Mouse (Mus musculus): ENCODE measurements at regions not wholly inside any gene's neighbourhood (a gene's known extent, or its start where the extent isn't known, plus 50 kb on each side); places are given as distances from the start of the nearest gene placed in this dataset.

DNA sequence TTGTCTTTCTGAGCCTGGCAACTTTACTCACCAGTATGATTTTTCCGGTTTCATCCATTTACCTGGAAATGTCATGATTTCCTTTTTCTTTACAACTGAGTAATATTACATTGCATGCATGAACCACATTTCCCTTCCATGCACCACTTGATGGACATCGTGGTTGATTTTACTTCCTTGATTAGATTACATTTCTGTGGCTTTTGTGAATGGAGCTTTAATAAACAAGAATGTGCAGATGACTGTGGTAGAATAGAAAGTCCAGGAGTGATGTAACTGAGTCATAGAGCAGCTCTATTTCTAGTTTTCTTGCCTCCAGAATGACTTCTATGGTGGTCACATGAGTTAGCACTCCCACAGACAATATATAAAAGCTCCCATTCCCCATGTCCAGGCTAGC lies 75.2 kb downstream of the Chst2 start:
- Histone ChIP-seq H3K4me2 (replicated peaks) (no peak overlapping the region), H3K9me3 (replicated peaks) (no peaks in the 10 kb centered on the region), H3K4me1 (no peaks in the 10 kb centered on the region), H3K9ac (no peak overlapping the region), H3K36me3 (no peaks in the 10 kb centered on the region), H3K4me3 (replicated peaks) (no peak overlapping the region), H3K27ac (replicated peaks) (no peak overlapping the region), H3K27me3 (no peaks in the 10 kb centered on the region)
- 60% methylated on average over 2 of the region's 2 CpGs for WGBS
- ATAC-seq (ENCODE audit: insufficient number of reproducible peaks, low FRiP score, low TSS enrichment, low read depth): no peak

DNA sequence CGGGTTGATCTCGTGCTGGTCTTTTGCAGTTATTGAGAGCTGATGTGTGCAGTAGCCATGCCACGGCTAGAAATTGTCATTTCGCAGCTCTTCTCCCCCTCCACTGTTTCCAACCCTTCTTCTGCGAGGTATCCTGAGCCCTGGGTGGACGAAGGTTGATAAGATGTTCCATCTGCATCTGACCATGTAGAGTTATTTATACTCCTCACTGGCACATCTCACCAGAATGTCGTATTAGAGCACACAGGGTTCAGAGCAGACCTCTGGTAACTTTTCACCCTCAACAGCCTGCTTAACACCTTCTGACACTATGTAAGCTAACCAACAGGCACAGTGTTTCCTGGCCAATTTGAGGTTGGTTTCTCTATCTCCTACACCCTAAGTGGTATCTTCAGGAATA lies 76.4 kb downstream of the Chst2 start:
- no peaks in the 10 kb centered on the region for H3K9me3 ChIP-seq (replicated peaks)
- ATAC-seq (ENCODE audit: insufficient number of reproducible peaks, low FRiP score, low TSS enrichment, low read depth): no peak
- 84% methylated on average over 7 of the region's 7 CpGs for WGBS
- no peaks in the 10 kb centered on the region for H3K4me1 ChIP-seq
- no peaks in the 10 kb centered on the region for H3K27me3 ChIP-seq
- no peak overlapping the region for H3K9ac ChIP-seq
- no peak overlapping the region for H3K27ac ChIP-seq (replicated peaks)
- H3K4me2 ChIP-seq (replicated peaks): no peak overlapping the region
- H3K4me3 ChIP-seq (replicated peaks): no peak overlapping the region
- no peaks in the 10 kb centered on the region for H3K36me3 ChIP-seq

DNA sequence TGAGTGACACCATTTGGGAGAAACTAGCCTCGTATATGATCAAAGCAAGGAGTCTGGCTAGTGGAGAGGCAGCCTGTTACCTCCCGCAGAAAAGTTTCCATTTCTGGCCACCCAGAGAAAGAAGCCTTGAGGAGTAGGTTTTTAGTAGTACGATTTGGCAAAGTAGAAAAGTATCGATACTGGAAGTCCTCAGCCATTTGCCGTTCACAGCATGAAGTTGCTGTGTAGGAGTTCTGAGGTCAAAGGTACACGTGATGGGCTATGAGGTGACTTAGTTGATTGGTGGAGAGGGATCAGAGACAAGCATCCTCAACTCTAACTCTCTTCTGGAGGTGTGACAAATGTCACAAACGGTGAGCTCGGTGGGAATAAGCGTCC lies 77.5 kb downstream of the Chst2 start:
- Histone ChIP-seq H3K27ac (replicated peaks) (no peak overlapping the region), H3K4me3 (replicated peaks) (no peak overlapping the region), H3K36me3 (no peaks in the 10 kb centered on the region), H3K27me3 (no peaks in the 10 kb centered on the region), H3K9ac (no peak overlapping the region), H3K4me1 (no peaks in the 10 kb centered on the region), H3K4me2 (replicated peaks) (no peak overlapping the region), H3K9me3 (replicated peaks) (no peaks in the 10 kb centered on the region)
- no peak for ATAC-seq (ENCODE audit: insufficient number of reproducible peaks, low FRiP score, low TSS enrichment, low read depth)
- WGBS: 84% methylated on average over 9 of the region's 9 CpGs

GRCm38 (mm10) chr9:95328261-95329052 lies 78.1 kb downstream of the Chst2 start:
- H3K4me2 ChIP-seq (replicated peaks): no peak overlapping the region
- no peak overlapping the region for H3K27ac ChIP-seq (replicated peaks)
- H3K9ac ChIP-seq: no peak overlapping the region
- no peaks in the 10 kb centered on the region for H3K9me3 ChIP-seq (replicated peaks)
- H3K4me1 ChIP-seq: peaks cover 4% of the 10 kb centered on the region; the same call in 1 of the 2 replicates
- WGBS: 83% methylated on average over 12 of the region's 15 CpGs
- H3K36me3 ChIP-seq: no peaks in the 10 kb centered on the region
- H3K27me3 ChIP-seq: no peaks in the 10 kb centered on the region
- ATAC-seq (ENCODE audit: insufficient number of reproducible peaks, low FRiP score, low TSS enrichment, low read depth): no peak
- no peak overlapping the region for H3K4me3 ChIP-seq (replicated peaks)

- Histone ChIP-seq H3K27me3 (no peaks in the 10 kb centered on the region), H3K4me3 (replicated peaks) (no peak overlapping the region), H3K27ac (replicated peaks) (no peak overlapping the region), H3K4me2 (replicated peaks) (no peak overlapping the region), H3K36me3 (no peaks in the 10 kb centered on the region), H3K4me1 (peaks cover 10% of the 10 kb centered on the region), H3K9me3 (replicated peaks) (no peaks in the 10 kb centered on the region), H3K9ac (no peak overlapping the region)
- ATAC-seq (ENCODE audit: insufficient number of reproducible peaks, low FRiP score, low TSS enrichment, low read depth): no peak
- WGBS: 63% methylated on average over 3 of the region's 3 CpGs
Observed at GRCm38 (mm10) chr9:95327771-95328170, 78.8 kb downstream of the Chst2 start.

DNA sequence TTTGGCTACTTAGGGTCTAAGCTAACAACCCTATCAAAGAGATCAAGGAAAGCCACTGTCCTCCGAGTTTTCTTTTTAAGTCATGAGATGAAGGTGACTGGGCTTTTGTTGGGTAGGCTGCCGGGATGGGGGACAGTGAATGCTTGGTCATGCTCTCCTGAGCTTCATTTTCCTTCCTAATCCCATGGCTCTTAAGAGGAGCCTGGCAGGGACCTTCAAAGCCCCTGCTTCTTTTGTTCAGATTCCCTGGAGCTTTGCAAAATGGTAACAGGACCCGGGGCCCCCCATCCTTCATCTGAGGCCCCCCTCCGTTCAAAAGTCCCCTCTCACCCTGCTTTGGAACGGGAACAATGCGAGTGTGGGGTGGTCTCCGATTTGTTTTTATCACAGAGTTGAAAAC lies 82.9 kb downstream of the Chst2 start:
- H3K9me3 ChIP-seq (replicated peaks): no peaks in the 10 kb centered on the region
- H3K27ac ChIP-seq (replicated peaks): no peak overlapping the region
- H3K27me3 ChIP-seq: no peaks in the 10 kb centered on the region
- no peak for ATAC-seq (ENCODE audit: insufficient number of reproducible peaks, low FRiP score, low TSS enrichment, low read depth)
- WGBS: 19% methylated on average over 7 of the region's 7 CpGs
- H3K9ac ChIP-seq: no peak overlapping the region
- peaks cover 21% of the 10 kb centered on the region for H3K4me1 ChIP-seq
- no peak overlapping the region for H3K4me3 ChIP-seq (replicated peaks)
- no peak overlapping the region for H3K4me2 ChIP-seq (replicated peaks)
- H3K36me3 ChIP-seq: no peaks in the 10 kb centered on the region

DNA sequence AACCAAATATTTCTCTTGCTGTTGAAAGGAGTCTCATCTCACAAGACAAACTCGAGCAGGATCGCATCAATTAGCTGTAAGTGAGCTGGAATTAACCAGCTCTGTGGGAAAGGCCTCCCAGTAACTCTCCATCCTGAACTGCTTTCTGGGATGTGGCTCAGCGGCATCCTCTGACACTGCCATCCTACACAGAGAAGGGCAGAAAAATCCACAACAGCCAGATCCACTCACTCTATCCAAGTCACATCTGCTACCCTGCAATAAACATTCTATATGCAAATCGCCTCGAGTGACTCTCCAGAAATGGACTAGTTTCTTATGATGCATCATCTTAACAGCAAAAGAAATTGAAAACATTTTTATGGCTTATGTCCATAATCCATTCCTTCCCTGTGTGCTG lies 83.6 kb downstream of the Chst2 start:
- H3K4me3 ChIP-seq (replicated peaks): no peak overlapping the region
- H3K4me2 ChIP-seq (replicated peaks): no peak overlapping the region
- no peaks in the 10 kb centered on the region for H3K36me3 ChIP-seq
- no peaks in the 10 kb centered on the region for H3K9me3 ChIP-seq (replicated peaks)
- ATAC-seq (ENCODE audit: insufficient number of reproducible peaks, low FRiP score, low TSS enrichment, low read depth): peak; percentile 84
- peaks cover 21% of the 10 kb centered on the region for H3K4me1 ChIP-seq
- no peak overlapping the region for H3K9ac ChIP-seq
- WGBS: 26% methylated on average over 5 of the region's 5 CpGs
- no peaks in the 10 kb centered on the region for H3K27me3 ChIP-seq
- H3K27ac ChIP-seq (replicated peaks): peak overlapping the region; percentile 69

DNA sequence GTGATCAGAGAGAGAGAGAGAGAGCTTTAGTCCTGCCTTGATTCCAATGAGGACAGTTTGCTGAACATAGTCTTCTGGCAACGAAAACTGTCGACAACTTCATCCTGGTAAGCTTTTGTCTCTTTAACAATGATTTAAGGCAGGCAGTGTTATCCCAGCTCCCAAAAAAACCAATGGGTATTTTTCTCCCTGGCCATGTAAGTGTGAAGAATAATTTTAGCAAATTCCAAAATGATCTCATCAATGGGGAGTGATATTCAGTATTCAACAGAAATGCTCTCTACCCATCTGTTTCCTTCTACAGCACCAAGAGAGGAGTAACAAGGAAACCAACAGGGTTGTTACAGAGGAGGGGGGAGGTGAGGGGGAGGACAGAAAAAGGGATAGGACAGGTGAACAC lies 84.5 kb downstream of the Chst2 start:
- no peak overlapping the region for H3K4me2 ChIP-seq (replicated peaks)
- no peak overlapping the region for H3K9ac ChIP-seq
- WGBS: 78% methylated on average over 2 of the region's 2 CpGs
- H3K4me1 ChIP-seq: peaks cover 21% of the 10 kb centered on the region
- no peaks in the 10 kb centered on the region for H3K9me3 ChIP-seq (replicated peaks)
- H3K27ac ChIP-seq (replicated peaks): peak overlapping the region; percentile 69
- no peaks in the 10 kb centered on the region for H3K36me3 ChIP-seq
- no peak for ATAC-seq (ENCODE audit: insufficient number of reproducible peaks, low FRiP score, low TSS enrichment, low read depth)
- H3K4me3 ChIP-seq (replicated peaks): no peak overlapping the region
- no peaks in the 10 kb centered on the region for H3K27me3 ChIP-seq

DNA sequence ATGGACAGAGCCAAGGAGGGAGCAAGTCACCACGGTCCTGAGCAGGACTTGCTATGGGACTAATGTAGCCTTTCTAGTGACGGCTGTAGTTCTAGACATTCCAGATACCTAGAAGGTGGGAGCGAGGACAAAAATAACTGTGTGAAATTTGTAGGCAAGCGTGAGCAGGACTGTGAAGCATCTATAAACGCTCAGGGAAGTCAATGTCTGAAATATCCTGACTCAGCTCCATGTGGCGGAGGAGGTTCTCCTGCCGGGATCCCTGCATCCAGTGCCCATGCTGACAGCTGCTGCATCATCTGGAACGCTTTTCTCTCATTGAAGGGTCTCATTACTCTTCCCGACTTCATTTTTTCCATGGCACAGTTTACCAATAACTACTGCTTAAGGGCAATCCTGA lies 87.6 kb downstream of the Chst2 start:
- peaks cover 21% of the 10 kb centered on the region for H3K4me1 ChIP-seq
- no peaks in the 10 kb centered on the region for H3K27me3 ChIP-seq
- H3K27ac ChIP-seq (replicated peaks): no peak overlapping the region
- H3K9ac ChIP-seq: no peak overlapping the region
- no peak for ATAC-seq (ENCODE audit: insufficient number of reproducible peaks, low FRiP score, low TSS enrichment, low read depth)
- no peaks in the 10 kb centered on the region for H3K9me3 ChIP-seq (replicated peaks)
- 74% methylated on average over 9 of the region's 9 CpGs for WGBS
- H3K4me2 ChIP-seq (replicated peaks): no peak overlapping the region
- no peak overlapping the region for H3K4me3 ChIP-seq (replicated peaks)
- H3K36me3 ChIP-seq: no peaks in the 10 kb centered on the region

- H3K4me2 ChIP-seq (replicated peaks): no peak overlapping the region
- no peak overlapping the region for H3K27ac ChIP-seq (replicated peaks)
- H3K36me3 ChIP-seq: no peaks in the 10 kb centered on the region
- 63% methylated on average over 8 of the region's 8 CpGs for WGBS
- ATAC-seq (ENCODE audit: insufficient number of reproducible peaks, low FRiP score, low TSS enrichment, low read depth): no peak
- 0 out of 2 replicates have a peak, but pooled peaks cover 3% of the 10 kb centered on the region for H3K4me1 ChIP-seq
- no peak overlapping the region for H3K4me3 ChIP-seq (replicated peaks)
- no peak overlapping the region for H3K9ac ChIP-seq
- H3K27me3 ChIP-seq: no peaks in the 10 kb centered on the region
- H3K9me3 ChIP-seq (replicated peaks): no peaks in the 10 kb centered on the region
Observed at GRCm38 (mm10) chr9:95316726-95317125, 89.8 kb downstream of the Chst2 start.

DNA sequence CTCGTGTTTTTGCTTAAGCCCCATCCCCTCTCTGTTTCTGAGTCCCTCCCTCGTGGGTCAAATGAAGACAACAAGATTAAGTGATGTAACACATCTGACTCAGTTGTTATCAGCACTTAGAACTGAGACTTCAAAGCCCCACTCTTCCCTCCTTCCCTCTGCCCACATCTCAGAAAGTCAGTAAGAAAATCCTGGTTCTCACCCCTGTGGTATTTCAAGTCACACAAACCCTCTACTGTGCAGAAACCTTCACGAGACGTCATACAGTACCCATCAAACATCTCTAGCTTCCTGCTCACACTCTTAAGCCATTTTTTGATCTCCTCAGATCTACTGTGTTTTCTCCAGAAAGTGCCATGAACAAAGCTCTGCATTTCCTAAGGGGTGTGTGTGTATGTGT lies 91.4 kb downstream of the Chst2 start:
- no peak overlapping the region for H3K4me2 ChIP-seq (replicated peaks)
- no peak for ATAC-seq (ENCODE audit: insufficient number of reproducible peaks, low FRiP score, low TSS enrichment, low read depth)
- WGBS: 67% methylated on average over 4 of the region's 4 CpGs
- H3K27ac ChIP-seq (replicated peaks): no peak overlapping the region
- no peaks in the 10 kb centered on the region for H3K9me3 ChIP-seq (replicated peaks)
- H3K27me3 ChIP-seq: no peaks in the 10 kb centered on the region
- H3K4me1 ChIP-seq: no peaks in the 10 kb centered on the region
- H3K36me3 ChIP-seq: no peaks in the 10 kb centered on the region
- no peak overlapping the region for H3K9ac ChIP-seq
- no peak overlapping the region for H3K4me3 ChIP-seq (replicated peaks)

DNA sequence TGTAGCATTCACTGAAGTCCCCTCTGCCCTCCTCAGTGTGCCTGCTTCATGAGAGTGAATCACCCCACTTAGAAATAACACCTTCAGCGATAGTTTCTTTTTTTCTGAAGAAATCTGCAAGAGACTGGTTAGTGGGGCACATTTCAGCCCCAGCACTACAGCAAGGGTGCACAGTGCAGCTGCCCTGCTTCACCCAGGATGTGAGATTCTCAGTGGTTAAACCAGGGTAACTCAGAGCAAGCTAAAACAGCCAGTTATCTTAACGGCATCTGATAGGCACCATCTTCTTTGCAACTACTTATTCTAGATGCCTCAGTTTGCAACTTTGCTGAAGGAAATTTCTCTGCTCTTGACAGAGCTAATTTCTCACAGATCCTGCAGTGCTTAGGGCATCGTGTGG lies 94.9 kb downstream of the Chst2 start:
- H3K4me2 ChIP-seq (replicated peaks): no peak overlapping the region
- WGBS: 71% methylated on average over 3 of the region's 3 CpGs
- H3K27me3 ChIP-seq: no peaks in the 10 kb centered on the region
- no peaks in the 10 kb centered on the region for H3K9me3 ChIP-seq (replicated peaks)
- H3K4me3 ChIP-seq (replicated peaks): no peak overlapping the region
- H3K9ac ChIP-seq: no peak overlapping the region
- H3K36me3 ChIP-seq: no peaks in the 10 kb centered on the region
- H3K4me1 ChIP-seq: no peaks in the 10 kb centered on the region
- ATAC-seq (ENCODE audit: insufficient number of reproducible peaks, low FRiP score, low TSS enrichment, low read depth): no peak
- no peak overlapping the region for H3K27ac ChIP-seq (replicated peaks)

Measured in embryonic facial prominence, embryonic 15.5 days (tissue).